Mouse (Mus musculus): Measurements from ENCODE around the gene B3gnt2.

B3gnt2 gene

DNA sequence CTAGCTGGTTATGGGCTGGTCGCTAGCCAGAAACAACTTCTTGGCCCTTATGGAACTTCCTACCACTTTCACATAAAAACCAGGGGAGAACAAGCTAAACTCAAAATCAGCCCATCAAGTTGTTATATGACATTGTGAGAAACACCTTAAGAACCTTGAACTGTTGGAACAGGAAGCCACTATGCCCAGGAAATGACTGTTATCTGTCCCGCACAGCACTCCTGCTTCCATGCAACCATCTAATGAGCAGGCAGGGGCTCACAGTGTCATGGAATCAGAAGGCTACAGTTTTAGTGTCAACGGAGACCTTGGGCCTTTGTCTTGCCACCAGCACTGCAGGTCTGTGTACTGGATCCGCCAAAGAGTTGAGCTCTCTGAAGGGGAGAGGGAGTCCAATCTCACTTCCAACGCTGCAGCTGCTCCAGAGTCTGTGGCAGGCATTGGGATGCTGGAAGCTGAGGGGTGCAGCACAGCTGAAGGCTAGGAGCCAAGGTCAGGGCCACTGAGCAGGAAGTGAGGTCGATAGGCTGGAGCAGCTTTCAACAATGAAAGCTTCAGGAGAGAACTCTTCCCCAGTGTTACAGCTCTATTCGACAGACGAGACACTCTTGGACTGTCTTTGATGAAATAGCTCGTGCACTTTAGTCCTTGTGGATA is 36.6 kb downstream of the B3gnt2 start:
- intact Hi-C loops (cut with DNase I): loop anchor here (10.0 kb wide), 1 partner anchor 69 kb away; no protein-coding TSS in a partner anchor

- intact Hi-C loops (cut with DNase I): loop anchor here (10.0 kb wide), 1 partner anchor 66 kb away; no protein-coding TSS in a partner anchor
Observed at GRCm38 (mm10) chr11:22821243-22821642, 39.5 kb downstream of the B3gnt2 start.

- intact Hi-C loops (cut with DNase I): no loop called here
Observed at GRCm38 (mm10) chr11:22818371-22818770, 42.4 kb downstream of the B3gnt2 start.

DNA sequence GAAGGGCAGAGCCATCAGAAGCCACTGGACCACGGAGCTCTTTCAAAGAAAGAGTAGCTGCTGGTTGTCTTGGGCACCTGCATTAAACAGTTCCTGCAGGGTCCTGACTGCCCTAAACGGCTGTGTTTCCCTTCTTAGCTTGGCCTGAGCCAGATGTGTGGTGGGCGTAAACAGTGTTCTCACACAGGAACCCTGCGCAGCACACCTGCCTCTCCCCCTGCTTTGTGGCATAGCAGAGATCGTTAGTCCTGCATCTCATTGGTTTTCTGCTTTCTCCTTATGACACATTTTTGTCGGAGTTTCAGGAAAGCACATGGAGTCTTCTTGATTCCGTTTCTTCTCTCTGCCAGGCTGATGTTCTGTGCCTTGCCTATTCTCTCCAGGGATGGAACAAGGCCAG is 44.9 kb downstream of the B3gnt2 start:
- intact Hi-C loops (cut with DNase I): no loop called here

DNA sequence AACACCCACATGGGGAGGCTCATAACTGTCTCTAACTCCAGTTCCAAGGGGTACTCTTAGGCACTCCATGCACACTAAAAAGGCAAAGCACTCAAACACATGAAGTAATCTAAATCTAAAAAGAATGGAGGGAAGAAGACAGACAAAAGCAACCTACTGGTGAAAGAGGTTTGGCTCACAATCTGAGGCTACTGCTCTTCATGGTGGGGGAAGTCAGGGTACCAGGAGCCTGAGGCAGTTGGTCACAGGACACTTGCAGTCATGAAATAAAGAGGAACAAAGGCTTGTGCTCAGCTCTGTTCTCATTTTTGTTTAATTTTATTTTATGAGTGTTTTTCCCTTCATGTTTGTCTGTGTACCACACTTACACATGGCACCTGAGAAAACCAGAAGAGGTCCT is 45.6 kb downstream of the B3gnt2 start:
- intact Hi-C loops (cut with DNase I): no loop called here

GRCm38 (mm10) chr11:22813921-22814704 is 46.6 kb downstream of the B3gnt2 start:
- intact Hi-C loops (cut with DNase I): no loop called here

GRCm38 (mm10) chr11:22813427-22813826 is 47.3 kb downstream of the B3gnt2 start:
- intact Hi-C loops (cut with DNase I): no loop called here

GRCm38 (mm10) chr11:22811413-22811812 is 49.3 kb downstream of the B3gnt2 start:
- intact Hi-C loops (cut with DNase I): no loop called here

GRCm38 (mm10) chr11:22809465-22810096 is 51.2 kb downstream of the B3gnt2 start:
- intact Hi-C loops (cut with DNase I): no loop called here

- intact Hi-C loops (cut with DNase I): no loop called here
Observed at GRCm38 (mm10) chr11:22808040-22808439, 52.7 kb downstream of the B3gnt2 start.

DNA sequence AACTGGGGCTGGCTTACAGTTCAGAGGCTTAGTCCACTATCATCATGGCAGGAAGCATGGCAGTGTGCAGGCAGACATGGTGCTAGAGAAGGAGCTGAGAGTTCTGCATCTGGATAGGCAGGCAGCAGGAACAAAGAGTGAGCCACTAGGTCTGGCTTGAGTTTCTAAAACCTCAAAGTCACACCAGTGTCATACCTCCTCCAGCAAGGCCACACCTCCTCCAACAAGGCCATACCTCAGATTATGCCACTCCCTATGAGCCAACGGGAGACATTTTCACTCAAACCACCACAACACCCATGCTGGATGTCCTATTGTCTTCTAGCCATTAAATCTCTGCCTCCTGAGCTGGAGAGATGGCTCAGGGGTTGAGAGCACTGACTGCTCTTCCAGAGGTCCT is 55.6 kb downstream of the B3gnt2 start:
- intact Hi-C loops (cut with DNase I): no loop called here

DNA sequence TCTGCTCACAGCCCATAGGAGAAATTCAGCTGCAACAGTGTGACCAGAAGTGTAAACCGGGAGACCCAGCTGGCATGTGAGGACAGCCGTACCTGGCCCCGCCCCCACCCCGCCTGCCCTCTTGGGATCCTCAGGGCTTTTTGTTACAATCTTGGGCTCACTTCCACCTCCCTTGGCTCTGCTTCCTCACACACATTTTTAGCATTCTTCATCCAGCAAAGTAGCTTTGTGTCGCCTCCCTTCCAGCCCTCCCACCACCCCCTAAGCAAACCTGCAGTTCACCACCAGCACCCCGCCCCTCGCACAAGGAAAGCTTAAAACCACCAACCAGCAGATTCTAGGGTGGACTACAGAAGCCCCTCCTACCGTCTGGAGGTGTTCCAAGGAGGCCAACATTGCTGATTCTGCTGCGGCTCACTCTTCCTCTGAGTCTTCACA is 60.8 kb downstream of the B3gnt2 start:
- intact Hi-C loops (cut with DNase I): no loop called here

DNA sequence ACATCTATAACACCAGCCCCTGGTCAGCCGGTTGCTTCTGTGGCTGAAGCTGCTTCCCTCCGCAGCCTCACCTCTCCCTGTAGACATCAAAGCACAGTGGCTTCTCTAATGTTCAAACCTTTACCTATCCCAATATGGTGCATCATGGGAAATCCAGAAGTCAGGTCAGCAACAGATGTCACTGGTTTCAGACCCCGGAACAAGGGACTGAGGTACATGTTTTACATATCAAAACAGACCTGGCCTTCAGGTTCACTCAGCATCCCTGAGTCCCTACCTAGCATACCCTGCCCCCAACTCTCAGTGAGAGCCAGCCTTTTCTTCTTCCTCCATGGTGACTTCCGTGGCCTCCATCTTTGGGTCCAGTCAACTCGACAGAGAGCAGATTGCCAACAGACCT is 61.8 kb downstream of the B3gnt2 start:
- intact Hi-C loops (cut with DNase I): no loop called here

DNA sequence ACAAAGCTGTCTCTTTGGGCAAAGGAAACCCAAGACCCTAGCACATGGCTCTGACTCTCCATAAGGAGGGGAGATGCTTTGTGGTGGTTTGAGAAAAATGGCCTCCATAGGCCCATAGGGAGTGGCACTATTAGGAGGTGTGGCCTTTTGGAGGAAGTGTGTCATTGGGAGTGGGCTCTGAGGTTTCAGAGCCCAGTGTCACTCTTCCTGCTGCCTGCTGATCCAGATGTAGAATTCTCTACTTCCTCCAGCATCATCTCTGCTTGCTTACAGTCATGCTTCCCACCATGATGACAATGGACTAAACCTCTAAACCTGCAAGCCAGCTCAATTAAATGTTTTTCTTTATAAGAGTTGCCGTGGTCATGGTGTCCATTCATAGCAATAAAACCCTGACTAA is 66.0 kb downstream of the B3gnt2 start:
- intact Hi-C loops (cut with DNase I): no loop called here

DNA sequence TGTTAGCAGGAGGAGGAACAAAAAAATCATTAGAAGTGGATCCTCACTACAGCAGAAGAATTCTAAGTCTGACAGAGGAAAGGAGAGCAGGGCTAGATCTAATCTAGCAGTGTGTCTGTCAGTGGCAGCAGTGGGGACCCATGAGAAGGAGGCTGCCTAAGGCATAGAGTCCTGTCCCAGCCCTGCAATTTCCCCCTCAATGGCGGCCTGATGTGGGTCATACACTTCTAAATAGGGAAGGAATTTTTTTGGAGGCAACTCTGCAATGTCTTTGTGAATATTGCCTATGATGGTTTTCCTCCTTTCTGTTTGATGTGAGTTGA is 66.9 kb downstream of the B3gnt2 start:
- intact Hi-C loops (cut with DNase I): no loop called here

- intact Hi-C loops (cut with DNase I): no loop called here
Observed at GRCm38 (mm10) chr11:22793176-22793880, 67.4 kb downstream of the B3gnt2 start.

GRCm38 (mm10) chr11:22792149-22792548 is 68.6 kb downstream of the B3gnt2 start:
- intact Hi-C loops (cut with DNase I): no loop called here

- intact Hi-C loops (cut with DNase I): no loop called here
Observed at GRCm38 (mm10) chr11:22791726-22792125, 69.0 kb downstream of the B3gnt2 start.

GRCm38 (mm10) chr11:22787833-22788232 is 72.9 kb downstream of the B3gnt2 start:
- intact Hi-C loops (cut with DNase I): no loop called here

DNA sequence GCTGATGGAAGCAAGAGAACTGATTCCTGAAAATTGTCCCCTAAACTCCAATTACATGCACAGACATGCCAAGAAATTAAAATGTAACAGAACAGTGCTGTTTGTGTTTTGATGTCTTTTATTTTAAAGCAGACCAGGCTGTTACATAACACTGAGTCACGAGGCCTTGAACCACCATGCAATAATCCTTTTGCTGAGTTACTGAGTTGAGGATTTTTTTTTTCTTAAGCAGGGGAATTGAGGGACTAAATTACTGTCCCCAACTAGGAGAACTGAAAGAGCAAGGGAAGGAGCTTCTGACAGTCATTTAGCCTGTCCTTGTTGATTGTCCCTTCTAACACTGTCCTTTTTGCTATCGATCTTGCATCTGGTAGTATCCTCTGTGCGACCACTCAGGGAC is 76.3 kb downstream of the B3gnt2 start:
- intact Hi-C loops (cut with DNase I): no loop called here

DNA sequence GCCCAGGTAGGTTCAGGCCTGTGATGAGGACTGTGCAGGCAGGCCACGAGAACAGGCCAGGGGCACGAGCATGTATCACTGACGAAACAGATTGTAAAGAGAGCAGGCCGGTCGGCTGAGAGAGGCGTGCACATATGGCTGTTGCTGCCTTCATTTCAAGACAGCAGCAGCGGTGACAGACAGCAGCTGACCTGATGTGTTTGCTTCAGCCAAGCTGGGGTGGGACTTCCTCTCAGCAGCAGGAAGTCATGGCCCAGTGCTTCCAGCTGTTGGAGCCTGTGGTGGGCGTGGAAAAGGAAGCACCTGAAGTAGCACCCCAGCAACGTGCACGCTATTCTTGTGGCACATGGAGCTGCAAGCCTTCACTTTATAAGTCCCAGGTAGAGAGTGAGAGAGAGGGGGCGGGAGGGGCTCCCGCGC is 78.0 kb downstream of the B3gnt2 start:
- intact Hi-C loops (cut with DNase I): no loop called here

GRCm38 (mm10) chr11:22781190-22781589 is 79.6 kb downstream of the B3gnt2 start:
- intact Hi-C loops (cut with DNase I): no loop called here
